Mouse (Mus musculus) CD4-positive, CD25-positive, alpha-beta regulatory T cell, adult 2 months (primary cell): Measurements from ENCODE around the gene Plekha4.

Source experiments
- DNase-seq: peaks from one replicate; pipeline ENCODE4 v3.0.0-alpha.2; 2012; ENCODE audit warnings: low read depth, low spot score

Plekha4 gene

DNA sequence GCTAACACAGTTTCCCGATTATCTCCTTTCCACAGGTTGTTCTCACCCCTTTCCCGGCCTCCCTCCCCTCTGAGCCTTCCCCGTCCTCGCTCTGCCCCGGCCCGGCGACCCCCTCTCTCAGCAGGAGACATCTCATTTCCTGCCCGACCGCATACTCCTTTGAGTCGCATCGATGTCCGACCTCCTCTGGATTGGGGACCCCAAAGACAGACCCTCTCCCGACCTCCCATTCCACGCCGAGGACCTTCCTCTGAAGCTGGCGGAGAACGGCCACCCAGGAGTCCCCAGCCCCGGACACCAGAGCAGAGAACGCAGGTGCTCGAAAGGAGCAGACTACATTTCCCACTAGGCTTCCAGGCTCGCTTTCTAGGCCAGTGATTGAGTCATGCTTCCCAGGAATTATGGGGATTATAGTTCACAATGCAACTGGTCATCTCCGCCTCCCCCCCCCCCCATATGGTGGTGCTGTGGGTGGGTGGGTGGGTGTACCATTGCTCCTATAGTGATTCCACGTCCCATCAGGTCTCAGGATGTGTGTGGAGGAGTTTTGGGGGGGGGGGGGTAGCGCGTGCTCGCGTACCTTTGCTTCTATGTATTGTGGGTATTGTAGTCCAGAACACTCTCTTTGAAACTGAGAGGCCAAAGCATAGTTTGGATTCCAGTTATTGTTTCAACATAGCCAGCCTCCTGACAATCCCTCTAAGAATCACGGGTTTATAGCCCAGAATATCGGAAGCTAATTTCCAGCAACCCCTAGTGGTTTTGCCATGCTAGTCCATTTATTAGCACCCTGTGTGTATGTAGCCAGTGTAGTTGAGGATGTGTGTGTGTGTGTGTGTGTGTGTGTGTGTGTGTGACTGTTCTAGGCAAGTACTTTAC, 12.3 kb downstream of the Plekha4 start:
- DNase-seq, result no peak

DNA sequence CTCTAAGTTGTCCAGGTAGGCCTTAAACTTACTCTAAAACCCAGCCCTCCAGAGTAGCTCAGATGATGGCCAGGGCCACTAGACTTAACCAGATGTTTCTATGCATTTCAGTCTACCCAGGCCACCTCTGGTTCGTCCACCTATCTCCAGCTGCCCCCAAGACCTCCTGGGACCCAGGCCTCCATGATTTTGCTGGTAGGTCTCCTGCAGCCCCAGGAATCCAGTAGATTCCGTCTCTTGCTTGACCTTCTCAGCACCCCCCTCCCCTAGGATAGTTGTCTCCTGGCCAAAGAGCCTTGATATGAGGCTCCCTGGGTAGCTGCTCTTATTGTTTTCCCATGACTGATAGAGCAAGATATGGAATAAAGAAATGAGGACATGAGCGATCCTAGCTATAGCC, 13.0 kb downstream of the Plekha4 start:
- no peak for DNase-seq

DNA sequence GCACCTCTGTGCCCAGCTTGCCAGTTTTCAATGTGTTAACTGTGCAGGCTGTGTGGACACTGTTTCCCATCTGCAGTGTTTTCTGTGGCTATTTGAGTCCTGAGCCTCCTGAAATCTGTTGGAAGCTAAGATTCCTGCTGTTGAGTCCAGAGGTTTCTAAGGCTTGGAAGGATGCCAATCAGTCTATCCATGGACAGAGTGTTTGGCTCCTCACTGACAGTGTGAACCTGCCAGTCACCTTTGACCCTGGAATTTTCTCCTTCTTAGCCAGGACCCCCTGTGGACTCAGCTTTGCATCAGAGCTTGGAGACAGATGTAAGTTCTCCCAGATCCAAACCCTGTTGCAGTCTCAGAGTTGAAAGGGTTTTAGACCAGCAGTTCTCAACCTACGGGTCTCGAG, 14.1 kb downstream of the Plekha4 start:
- DNase-seq, result no peak

DNA sequence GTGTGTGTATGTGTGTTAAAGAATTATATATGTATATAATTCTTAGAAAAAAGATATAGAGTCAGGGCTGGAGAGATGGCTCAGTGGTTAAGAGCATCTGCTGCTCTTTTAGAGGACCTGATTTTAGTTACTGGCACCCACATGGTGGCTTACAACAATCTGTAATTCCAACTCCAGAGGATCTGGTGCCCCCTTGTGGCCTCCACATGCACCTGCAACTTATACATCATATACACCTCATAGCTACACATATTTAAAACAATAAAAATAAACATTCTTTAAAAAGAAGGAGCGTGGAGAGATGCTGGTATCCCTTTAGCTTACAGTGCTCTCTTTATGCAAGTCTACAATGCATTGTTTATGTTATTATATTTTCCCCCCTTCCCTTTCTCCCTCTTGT, 18.4 kb downstream of the Plekha4 start:
- peak; percentile 34 for DNase-seq

DNA sequence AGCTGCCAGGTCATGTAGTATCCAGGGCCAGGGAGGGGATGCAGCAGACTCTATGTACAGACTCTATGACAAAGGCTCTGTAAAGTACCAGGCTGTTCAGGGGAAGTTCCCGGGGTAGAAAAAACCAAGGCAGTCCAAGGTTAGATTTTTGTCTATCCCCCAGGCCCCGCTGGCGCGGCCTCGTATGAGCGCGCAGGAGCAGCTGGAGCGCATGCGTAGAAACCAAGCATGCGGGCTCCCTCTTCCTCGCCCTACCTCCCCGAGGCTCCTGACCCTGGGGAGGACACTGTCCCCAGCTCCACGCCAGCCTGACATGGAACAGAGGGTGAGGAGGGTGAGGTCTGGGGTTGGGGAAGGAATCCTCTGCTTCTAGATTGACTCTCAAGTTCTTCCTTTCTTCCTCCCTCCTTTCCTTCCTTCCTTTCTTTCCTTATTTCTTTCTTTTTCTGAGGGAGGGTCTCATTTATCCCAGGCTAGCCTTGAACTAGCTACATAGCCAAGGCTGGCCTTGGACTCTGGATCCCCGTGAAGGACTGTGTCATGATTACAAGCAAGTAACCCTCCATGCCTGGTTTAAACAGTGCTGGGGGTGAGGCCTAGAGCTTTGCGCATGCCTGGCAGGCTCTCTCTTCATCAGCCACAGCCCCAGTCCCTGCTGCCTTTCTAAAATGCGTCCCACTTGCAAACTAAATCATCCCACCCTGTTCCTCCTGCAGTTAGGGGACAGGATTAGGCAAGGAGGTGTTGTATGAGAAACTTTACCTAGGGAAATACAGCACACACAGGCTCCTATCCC, 23.7 kb downstream of the Plekha4 start:
- no peak for DNase-seq

- no peak for DNase-seq
Observed at GRCm38 (mm10) chr7:45550821-45551511, 24.8 kb downstream of the Plekha4 start.

- DNase-seq, result no peak
Observed at GRCm38 (mm10) chr7:45551512-45551883, 25.4 kb downstream of the Plekha4 start.

- no peak for DNase-seq
Observed at GRCm38 (mm10) chr7:45553519-45553918, 27.4 kb downstream of the Plekha4 start.

- DNase-seq, result no peak
Observed at GRCm38 (mm10) chr7:45553990-45554389, 27.9 kb downstream of the Plekha4 start.

- DNase-seq, result no peak
Observed at GRCm38 (mm10) chr7:45554744-45555143, 28.6 kb downstream of the Plekha4 start, which contains the start of gene Hsd17b14. TSS of gene Hsd17b14 (plus strand) at chr7:45554893.

DNA sequence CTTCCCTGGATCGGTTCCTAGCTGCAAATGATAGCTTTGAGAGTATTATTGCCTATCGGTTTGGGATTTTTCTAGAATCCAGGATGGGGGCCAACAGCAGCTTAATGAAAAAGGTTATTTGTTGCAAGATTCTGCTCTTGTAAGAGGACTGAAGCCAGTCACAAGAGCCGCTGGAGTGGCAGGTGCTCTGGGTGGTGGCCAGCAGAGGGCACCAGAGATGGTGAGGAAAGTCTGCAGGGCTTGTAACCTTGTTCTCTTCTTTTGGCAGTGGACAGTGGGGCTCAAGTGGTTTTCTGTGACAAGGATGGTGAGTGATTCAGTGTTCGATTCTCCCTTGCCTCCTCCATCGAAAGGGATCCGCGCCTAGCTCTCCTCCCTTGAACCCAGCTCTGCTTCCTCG, 29.7 kb downstream of the Plekha4 start:
- peak; percentile 88 for DNase-seq

DNA sequence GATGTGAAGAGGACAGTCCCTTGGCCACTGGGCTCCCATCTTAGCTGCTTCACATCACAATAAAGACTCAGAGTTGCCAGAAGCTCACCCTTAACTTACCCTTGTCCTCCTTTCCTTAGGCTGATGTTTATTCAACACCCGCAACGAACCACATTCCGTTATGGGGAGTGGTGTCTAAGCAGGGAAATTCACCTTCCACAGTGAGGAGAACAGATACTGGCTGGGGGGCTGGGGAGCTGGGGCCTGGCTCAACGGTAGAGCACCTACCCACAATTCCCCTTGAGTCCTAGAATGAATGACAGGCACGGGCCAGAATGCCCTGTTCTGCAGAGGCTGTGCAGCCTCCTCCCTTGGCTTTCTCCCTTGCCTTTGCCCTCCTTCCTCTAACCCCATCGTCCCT, 32.8 kb downstream of the Plekha4 start:
- DNase-seq, result no peak

- DNase-seq, result peak; percentile 40
Observed at GRCm38 (mm10) chr7:45560241-45560640, 34.1 kb downstream of the Plekha4 start.

DNA sequence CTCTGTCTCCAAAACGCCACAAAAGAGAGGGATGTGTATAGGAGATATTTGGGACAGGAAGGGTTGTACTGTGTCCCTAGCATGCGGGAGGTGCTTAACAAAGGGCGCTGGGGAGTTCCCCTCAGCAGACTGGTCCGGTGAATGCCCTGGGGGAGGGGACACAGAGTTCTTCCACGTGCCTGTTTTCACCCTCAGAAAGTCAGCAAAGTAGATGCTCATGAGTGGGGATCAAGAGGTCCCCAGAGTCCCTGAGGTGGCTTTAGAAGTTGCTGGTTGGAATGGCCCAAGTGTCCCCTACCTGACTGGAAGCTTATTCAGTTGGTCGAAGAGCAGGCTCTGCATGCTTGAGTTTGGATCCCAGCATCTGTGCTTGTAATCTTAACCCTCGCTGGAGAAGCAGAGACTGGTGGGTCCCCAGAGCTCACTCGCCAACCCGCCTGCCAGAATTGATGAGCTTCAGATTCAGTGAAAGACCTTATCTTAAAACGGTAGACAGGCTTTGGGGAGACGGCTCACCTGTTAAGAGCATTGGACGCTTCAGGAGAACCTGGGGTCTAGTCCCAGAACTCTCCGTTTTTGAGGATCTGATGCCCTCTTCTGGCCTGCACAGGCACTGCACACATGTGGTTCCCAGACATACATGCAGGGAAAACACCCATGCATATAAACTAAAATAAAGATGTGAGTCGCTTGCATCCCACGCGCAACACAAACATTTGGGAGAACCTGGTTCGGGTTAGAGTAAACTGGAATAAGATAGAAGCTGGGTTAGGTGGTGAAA, 34.9 kb downstream of the Plekha4 start:
- DNase-seq, result peak; percentile 88

DNA sequence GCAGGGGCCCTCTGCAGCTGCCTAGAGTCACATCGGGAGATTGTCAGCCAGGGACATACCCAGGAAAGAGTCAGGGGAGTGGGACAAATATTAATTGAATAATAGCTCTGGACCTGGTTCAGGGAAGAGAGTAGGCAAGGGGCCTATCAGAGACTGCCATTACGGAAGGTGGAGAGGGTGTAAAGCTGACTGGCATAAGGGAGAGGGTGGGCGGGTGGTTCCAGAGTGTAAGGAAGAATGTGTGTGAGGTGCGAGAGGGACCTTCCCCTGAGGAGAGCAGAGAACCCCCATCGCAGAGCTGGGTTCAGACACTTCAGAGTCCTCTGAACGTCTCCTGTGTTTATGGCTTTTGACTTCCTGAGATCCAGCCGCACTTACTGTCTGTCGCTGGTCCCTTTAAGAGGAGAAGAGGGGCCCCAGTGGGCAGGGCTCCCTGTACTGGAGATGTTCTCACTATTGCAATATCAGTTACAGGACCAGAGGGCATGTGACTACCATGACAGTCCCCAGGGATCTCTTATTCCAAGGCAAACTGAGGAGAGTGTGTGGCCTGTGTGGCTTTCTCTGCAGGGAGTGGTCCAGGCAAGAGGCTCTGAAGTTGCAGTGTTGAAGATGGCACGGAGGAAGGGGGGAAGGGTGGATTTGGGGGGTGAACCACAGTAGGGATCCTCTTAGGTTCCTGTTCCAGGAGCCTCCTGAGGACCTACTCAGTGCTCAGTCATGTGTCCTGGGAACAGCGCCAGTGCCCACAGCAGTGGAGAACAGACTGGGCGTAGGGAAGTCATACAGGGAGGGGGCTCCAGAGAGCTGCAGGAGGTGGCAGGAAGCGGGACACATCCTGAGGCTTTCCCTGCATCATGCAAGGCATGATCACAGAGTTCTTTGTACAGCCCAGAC, 35.7 kb downstream of the Plekha4 start:
- DNase-seq, result no peak

DNA sequence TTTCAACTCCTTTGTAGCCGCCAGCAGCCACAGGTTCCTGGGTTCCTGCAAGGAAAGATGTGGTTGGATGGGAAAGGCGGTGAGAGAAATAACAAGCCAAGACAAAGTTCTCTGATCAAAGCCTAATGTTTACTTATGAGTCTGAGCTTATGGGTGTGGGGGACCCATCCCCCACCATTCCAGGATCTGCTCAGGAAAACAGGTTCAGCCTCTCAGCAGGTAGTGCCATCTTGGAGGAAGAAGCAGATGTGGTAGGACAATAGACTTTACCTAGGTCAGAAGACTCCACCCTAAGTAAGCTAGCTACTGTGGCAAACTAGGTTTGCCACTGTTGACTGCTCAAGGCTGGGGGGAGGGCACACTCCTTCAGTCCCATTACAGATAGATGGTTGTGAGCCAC, 38.7 kb downstream of the Plekha4 start:
- DNase-seq, result no peak

DNA sequence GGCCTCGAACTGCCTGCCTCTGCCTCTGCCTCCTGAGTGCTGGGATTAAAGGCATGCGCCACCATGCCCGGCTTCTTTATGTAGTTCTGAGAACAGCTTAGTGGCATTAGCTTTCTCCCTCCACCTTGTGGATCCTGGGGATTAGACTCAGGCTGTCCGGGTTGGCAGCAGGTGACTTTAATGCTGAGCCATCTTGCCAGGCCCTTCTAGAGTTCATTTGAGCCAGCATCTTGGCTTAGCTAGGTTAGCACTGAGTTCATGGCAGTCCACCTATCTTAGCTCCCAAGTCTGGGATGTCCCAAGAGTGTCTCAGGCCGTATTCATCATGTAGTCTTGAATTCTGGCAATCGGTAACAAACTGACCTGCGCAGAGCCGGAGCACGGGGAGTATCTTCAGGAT, 39.3 kb downstream of the Plekha4 start:
- no peak for DNase-seq

GRCm38 (mm10) chr7:45567112-45567779, 41.1 kb downstream of the Plekha4 start:
- DNase-seq, result no peak

DNA sequence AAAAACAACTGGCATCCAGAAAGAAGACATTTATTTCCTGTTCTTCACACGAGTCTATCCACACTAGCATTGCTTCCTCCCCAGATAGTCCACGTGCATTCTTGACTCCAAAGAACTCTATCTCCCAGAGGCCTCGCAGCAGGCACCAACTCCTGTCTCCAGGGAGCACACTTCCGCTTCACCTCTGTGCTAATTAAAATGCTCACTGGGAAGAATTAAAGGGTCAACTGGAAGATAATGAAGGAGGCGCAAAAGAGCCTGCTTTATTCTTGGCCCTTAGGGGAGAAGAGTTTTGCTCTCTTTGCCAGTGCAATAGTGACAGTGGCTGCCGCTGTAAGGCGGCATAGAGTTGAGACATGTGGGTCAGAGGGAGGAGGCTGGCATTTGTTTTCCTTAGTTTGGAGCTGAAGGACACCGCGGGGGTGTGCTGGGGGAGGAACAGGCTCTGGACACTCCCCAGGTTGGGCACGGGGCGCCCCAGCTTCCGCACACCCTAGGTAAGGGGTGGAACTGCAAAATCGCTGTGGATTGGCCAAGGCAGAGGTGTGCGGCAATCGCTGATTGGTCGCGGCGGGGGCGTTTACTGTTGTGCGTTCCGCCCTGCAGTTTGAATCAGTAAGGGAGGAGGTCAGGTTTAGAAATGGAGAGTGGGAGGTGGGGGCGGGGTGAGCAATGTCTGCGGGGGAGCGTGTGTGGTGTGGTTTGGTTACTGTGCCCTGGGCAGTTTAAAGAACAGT, 41.8 kb downstream of the Plekha4 start:
- peak; percentile 94 for DNase-seq
